Mouse (Mus musculus) embryo, embryonic 10 days (tissue): ENCODE measurements at regions not wholly inside any gene's neighbourhood (a gene's known extent, or its start where the extent isn't known, plus 50 kb on each side); places are given as distances from the start of the nearest gene placed in this dataset.
A peak's percentile ranks its signal among the peaks of the same experiment; 100 is the strongest.

Experiments
- DNase-seq: peaks from one replicate; pipeline ENCODE4 v3.0.0-alpha.2; 2015; ENCODE audit warnings: low spot score

GRCm38 (mm10) chr5:51839292-51839691 lies 271.8 kb upstream of the Ppargc1a start:
- no peak for DNase-seq

DNA sequence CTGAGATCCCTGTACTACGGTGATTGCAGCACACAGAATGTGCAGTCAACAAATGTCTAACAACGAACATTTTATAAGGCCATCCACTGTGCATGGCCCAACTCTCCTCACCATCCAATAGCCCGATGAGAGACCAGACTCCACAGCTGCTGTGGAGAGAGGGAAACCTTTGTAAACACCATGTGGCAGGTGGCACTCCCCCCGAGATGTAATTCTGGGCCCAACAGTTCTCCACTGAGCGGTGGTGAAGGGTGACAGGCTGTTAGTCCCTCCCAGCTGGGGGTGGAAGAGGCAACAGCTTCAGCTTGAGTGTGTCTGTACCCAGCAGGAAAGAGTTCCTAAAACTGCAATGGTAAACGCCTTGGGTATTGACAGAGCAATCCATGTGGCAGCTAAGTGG lies 263.0 kb upstream of the Ppargc1a start:
- DNase-seq: no peak

DNA sequence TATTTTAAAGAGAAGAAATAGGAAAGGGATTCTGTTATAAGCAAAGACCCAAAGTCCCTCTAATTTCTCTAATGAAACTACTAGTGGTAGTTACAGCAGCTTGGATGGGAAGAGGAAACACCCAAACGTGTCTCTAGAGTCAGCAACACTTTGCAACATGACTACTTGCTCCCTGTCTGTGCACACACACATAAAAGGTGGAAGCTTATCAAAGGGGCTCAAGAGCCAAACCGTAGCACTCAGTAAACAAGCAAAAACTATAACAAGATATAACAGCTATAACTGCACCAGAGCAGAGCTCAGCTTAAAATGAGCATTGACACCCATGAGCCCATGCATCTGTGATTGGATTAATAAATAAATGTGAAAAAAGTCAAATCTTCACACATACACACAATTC lies 262.5 kb upstream of the Ppargc1a start:
- no peak for DNase-seq

GRCm38 (mm10) chr5:51829606-51830005 lies 262.1 kb upstream of the Ppargc1a start:
- DNase-seq: peak; percentile 63

DNA sequence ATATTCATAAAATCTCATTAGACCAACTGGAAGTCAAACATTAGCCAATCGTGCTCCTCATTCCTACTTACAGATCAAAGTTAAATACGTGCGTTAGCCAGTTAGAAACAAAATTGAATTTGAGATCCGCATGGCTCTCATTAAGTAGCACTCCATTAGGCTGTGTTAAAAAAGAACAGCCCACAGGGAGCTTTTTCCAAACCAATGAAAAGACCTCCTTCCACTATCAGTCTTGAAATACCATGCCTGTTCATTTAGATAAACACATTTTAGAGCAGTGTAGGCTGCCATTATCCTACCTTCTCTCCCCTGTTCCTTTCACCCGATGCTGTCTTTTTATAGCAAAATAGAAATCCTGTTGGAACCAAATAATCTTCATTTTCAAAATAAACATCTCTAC lies 261.5 kb upstream of the Ppargc1a start:
- no peak for DNase-seq

DNA sequence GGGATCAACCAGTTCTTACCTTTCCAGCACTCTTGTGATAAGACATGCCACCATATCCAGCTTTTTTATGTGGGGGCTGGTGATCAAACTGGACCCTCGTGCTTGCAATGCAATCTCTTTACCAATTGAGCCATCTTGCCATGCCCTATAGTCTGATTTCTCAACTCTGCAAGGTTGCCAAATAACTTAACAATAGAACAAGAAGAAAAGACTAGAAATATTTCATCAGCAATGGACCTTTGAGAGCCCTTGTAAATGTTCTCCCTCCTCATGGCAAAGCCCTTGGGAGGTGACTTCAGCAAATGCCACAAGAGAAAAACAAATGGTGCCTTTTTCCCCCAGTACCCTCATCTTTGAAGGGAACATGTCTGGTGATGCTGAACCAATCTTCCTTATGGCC lies 258.7 kb upstream of the Ppargc1a start:
- no peak for DNase-seq

GRCm38 (mm10) chr5:51825584-51826088 lies 258.1 kb upstream of the Ppargc1a start:
- DNase-seq: no peak

GRCm38 (mm10) chr5:51824731-51825130 lies 257.2 kb upstream of the Ppargc1a start:
- no peak for DNase-seq

- no peak for DNase-seq
These were observed 256.1 kb upstream of the Ppargc1a start for GRCm38 (mm10) chr5:51823657-51824056.

DNA sequence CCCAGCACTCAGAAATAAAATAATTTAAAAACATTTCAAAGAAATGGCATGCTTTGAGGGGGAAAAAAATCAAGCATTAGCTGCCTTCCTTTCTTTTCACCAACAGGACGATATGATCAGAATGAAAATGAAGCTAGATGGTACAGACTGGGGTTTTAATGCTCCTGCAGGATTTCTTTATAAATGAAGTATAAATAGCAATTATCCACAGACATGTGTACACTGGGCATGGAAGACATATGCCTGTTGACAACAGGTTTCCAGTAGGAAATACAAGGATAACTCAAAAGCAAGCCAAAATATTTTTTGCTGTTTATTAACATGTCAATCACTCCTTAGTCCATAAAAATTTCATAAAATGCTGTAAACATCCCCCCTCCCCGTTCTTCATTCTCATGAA lies 248.7 kb upstream of the Ppargc1a start:
- DNase-seq: no peak

DNA sequence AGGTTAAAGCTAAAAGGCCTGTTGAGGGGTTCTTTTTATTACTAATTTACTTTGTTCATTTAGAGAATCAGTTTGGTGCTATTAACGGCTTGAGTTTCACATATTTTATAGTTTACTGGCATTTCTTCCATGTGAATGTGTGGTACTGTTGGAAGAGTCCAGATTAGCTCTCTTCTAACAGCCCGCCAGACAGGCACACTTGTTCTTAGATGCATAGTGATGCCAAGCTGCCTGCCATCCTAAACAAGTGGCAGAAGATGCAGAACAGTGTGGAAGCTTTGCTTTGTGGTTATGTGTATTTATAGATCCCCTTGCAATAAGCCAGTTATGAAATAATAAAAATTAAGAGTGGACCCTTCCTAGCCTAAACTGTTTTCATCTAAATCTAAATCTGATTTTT lies 244.2 kb upstream of the Ppargc1a start:
- DNase-seq: no peak

DNA sequence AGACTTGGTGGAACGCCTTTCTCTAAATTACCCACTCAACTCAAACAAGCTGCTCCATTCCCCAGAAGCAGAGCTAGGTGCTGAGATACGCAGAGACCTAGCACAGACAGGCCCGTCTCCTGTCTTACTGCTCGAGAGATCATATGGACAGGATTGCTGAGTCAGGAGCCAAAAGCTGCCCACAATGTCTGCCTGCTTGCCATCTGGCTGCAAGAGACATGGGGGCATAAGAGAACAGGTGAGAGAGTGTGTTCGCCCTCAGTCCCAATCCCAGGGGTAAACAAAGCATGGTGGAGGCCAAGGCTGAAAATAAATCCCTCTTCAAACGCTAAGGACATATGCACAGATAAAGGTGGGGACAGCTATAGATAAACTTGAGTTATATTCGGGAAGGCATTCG lies 234.0 kb upstream of the Ppargc1a start:
- DNase-seq: no peak

GRCm38 (mm10) chr5:51799371-51800035 lies 232.0 kb upstream of the Ppargc1a start:
- no peak for DNase-seq

DNA sequence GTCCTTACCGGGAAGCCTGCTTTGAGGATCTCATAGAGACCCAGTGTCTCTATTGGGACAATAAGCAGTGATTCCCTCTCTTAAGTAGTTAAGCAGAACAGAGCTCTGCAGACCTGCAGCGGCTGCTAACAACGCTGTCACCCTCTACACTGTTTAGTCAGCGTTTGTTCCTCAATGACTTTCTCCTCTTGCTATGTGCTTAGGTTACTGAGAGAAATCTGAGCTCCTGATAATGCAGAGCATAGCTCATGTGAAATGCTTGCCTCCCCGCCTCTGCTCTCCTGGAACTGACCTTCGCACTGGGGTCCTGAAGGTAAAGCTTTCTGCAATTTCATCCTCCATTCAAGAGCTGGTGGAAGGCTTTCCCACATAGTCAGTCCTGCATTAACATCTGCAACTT lies 226.6 kb upstream of the Ppargc1a start:
- peak; percentile 16 for DNase-seq

DNA sequence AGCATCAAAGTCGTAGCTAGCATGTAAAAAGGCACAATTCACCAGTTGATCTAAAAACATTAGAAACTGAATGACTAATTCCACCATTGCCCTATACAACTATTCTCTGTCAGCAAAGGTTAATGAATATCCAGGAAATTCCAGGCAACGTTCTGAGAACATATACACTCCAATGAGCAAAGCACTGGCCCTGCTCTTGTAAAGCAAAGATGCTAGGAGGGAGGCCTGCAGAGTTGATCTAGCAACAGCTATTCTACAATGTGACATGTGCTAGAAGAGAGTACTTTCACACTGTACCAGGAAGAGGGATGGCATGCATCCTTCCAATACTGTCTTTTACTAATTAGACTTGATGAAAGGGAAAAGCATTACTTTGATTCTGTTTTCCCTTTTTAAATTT lies 225.4 kb upstream of the Ppargc1a start:
- no peak for DNase-seq

DNA sequence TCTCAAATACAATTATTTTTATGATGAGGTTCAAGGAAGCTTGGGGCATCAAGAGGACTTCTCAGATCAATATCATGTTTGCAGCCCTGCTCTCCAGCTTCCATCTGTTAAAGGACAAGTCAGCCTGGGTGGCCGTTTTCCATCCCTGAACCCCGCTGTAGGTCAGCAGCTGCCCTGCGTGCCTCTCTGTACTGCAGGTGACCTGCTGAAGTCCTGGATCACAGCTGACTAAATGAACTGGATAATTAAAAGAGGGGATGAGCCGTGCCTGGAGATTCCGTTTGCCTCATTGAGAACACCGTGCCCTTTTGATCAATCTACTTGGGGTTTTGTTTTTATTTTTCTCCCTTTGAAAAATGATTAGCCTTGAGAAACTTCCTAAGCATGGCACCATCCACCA lies 221.2 kb upstream of the Ppargc1a start:
- DNase-seq: no peak

DNA sequence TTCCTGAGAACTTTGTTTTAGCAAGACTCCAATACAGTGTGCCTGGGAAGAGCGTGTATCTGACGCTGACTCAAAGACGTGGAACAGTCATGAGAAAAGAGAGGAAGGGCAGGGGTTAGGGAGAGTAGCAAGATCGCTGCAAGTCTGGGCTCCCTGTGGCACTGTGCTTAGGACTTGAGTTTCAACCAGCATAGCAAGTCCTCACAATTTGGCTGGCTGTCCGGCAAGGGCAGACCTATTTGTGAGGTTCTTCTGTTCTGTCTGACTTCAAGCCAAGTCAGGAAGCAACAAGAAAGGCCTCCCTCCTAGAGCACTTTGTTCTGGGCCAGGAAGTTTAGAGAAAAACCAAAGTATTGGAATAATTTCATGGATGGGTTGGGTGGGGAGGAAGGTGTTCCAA lies 216.0 kb upstream of the Ppargc1a start:
- no peak for DNase-seq

- no peak for DNase-seq
These were observed 215.6 kb upstream of the Ppargc1a start for GRCm38 (mm10) chr5:51783099-51783498.

GRCm38 (mm10) chr5:51775502-51776145 lies 208.1 kb upstream of the Ppargc1a start:
- DNase-seq: no peak

GRCm38 (mm10) chr5:51771655-51772054 lies 204.1 kb upstream of the Ppargc1a start:
- DNase-seq: no peak

- no peak for DNase-seq
These were observed 198.6 kb upstream of the Ppargc1a start for GRCm38 (mm10) chr5:51766111-51766510.

GRCm38 (mm10) chr5:51764416-51764815 lies 196.9 kb upstream of the Ppargc1a start:
- DNase-seq: no peak

- DNase-seq: no peak
These were observed 196.1 kb upstream of the Ppargc1a start for GRCm38 (mm10) chr5:51763599-51763998.

DNA sequence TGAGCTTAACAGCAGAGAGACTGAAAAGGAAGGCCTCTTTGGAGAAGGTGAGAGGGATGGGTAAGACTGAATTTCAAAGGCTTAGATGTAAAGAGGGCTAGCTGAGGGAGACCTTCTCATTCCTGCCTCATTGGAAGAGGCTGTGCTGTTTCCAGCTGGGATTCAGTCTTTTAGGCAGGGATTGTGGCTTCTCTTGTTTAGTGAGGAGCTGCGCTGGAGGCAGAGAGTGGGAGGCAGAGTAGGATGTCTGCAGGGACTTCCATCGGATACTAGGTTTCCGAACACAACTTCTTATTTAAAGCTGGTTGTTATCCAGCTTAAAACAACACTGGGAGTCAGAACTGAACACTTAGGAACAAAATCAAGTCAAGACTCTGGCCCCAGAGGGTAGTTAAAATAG lies 194.8 kb upstream of the Ppargc1a start:
- no peak for DNase-seq
